Mouse (Mus musculus): ENCODE results near the gene Tmc7.

Tmc7 gene

DNA sequence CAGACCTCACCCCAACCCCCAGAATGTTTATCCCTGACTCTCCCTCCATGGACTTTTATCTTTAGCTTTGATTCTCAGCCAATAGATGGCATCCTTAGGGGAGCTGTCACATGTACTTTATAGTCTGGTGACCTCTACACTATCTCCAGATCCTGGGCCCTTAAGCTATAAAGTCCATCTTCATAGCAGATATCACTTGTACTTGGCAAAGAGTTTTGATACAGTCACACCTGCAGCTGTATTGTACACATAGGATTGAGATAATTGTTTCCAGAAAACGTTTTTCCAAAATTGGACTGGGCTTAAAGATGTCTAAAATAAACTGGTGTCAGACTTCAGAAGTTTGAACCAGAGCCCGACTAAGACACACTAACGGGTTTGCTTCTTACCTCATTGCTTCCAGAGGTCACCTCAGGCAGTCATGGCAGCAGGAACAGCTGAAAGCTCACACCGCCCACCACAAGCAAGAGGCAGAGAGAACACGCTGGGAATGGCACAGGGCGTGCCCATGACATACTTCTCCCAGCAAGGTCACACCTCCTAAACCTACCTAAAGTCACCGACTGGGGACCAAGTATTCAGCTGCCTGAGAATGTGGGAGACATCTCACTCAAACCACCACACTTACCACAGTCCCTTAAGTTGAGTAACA, 84.6 kb downstream of the Tmc7 start:
- DNase-seq (ENCODE audit: low read depth) = no peak

DNA sequence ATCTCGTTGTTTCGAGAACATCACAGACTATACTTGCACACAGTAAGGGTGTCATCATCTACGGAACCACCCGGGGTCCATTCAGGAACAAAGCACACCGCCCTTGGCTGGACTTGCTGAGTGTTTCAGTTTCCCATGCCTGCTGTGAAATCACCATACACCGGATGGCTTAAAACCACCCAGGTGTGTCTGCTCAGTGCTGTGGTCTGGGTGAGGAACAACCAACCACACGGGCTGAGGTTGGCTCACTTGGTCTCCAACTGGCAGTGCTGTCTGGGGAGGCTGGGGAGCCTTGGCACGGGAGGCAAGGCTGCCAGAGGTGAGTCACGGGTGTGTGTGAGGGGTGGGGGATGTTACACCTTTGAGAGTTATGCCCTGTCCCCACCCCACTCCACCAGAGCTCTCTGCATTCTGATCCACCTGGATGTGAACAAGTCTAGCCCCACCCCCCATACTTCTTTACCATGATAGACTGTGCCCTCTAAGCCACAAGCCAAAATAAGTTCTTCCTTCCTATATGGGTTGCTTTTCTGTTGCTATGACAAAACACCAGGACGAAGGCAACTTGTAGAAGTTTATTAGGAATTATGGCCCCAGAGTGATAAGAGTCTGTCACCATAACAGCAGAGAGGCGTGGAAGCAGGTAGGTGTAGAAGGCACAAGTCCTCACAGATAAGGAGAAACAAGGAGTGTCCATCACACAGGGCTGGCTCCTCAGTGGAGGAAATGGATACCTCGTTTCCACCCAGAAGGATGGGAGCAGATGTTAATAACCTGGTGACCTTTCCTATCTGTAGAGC, 85.4 kb downstream of the Tmc7 start:
- DNase-seq (ENCODE audit: low read depth) = no peak

DNA sequence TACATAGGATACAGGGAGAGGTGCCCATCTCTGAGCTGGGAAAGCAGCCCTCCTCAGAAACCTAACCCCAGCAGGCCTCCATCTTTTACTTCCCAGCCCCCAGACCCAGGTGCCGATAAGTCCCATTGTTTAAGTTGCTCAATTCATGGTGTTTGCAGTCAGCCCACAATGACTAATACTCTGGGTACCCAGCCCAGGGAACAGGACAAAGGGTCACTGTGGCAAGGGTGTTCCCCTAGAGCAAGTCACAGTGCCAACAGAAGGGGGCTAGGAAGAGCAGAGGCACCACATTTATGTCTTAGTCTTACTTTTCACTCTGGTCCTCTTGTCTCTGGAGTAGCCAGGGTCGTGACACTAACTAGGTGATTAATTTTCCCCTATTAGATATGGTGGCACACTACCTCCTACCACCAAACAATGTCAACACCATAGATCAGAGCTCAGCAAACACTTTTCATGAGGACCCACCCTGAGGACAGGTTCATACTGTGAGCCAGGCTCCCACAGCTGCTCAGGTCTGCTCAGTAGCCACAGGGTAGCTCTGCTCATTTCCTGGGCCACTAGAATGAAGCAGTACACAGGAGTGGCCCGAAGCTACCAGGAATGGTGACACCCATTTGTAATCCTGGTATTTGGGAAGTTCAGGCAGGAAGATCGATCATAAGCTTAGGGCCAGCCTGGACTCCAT, 89.5 kb downstream of the Tmc7 start:
- DNase-seq (ENCODE audit: low read depth) = no peak

DNA sequence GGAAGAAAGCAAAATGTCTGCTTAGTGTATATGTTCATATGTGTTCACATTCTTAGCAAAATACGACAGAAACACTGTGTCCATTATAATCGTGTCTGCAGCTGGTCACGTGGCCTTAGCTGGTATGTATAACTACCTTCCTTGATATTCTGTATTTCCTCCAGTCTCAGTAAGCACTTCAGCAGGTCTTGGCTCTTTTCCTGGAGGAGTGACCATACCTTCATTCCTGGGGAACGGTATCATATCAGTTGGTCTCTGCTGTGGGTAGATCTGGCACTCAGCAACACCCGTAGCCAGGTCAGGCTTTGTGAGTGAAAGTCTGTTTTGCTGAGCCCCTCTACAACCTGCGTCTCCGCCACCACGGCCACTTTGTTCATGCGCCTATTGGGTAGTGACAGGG, 90.6 kb downstream of the Tmc7 start:
- no peak for DNase-seq (ENCODE audit: low read depth)

DNA sequence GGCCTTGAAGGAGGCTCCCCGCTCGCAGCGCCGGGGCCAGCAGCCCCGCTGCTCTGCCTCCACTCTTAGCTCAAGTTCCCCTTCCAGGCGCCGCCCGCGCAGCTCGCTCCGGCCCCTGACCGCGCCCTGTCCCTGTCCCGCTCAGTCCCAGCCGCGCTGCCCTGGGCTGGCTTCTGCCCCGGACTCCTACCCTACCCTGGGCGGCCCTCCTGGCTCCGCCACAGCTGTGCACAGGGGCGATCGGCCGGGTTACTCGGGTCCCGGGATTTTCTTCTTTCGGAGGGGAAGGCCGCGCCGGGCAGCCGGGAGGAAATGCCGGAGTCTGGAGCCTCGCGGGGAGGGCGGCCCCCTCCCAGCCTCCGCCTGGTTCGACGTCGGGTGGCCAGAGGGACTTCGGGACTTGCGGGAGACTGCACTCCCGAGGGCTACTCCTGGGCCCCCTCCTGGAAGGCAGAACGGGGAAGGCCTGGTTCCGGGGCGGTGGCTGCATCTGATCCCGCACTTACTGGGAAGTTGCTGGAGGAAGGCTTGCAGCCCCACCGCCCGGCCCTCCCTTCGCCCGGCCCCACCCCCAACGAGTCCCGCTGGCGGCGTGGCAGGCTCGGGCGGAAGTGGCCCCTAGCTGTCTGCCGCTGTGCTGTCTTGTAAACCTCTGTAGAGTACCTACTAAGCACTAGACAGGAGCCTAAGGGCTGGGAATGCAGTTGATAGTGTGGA, 92.9 kb downstream of the Tmc7 start, which contains the start of gene Itpripl2:
Itpripl2 (minus strand) TSS at position 545 of the 717 bp plus-strand sequence.
- peak; percentile 57 for DNase-seq (ENCODE audit: low read depth)

DNA sequence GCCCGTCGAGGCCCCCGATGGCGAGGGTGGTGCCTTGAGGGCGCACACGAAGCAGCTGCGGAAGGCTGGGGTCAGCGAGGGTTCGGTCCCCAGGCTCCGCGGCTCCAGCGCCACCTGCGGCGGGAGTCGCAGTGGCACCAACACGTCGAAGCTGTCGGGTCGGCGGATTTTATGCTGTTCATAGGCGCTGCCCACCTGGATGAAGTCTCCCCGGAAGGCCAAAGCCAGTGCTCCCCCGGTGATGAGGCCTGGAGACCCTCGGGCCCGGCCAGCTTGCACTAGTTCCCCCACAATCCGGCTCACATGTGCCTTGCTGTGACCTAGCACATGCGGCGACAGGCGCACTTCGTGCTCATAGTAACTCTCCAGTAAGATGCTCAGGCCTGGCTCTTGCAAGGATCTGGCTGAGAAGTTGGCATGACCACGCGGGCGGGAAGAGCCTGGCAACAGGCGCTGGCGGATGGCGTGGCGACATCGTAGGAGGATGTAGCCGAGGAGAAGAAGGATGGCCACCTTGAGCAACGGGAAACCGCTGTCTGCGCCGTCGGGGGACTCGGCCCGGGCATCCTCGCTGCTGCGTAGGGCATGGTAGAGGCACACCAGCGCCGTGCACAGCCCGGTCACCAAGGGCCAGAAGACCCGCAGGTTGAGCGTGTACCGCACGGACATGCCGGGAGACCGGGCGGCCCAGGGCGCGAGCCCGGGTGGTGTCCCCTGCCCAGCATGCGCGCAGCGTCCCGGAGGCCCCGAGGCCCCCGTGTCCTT, 93.7 kb downstream of the Tmc7 start:
- DNase-seq (ENCODE audit: low read depth) = no peak

DNA sequence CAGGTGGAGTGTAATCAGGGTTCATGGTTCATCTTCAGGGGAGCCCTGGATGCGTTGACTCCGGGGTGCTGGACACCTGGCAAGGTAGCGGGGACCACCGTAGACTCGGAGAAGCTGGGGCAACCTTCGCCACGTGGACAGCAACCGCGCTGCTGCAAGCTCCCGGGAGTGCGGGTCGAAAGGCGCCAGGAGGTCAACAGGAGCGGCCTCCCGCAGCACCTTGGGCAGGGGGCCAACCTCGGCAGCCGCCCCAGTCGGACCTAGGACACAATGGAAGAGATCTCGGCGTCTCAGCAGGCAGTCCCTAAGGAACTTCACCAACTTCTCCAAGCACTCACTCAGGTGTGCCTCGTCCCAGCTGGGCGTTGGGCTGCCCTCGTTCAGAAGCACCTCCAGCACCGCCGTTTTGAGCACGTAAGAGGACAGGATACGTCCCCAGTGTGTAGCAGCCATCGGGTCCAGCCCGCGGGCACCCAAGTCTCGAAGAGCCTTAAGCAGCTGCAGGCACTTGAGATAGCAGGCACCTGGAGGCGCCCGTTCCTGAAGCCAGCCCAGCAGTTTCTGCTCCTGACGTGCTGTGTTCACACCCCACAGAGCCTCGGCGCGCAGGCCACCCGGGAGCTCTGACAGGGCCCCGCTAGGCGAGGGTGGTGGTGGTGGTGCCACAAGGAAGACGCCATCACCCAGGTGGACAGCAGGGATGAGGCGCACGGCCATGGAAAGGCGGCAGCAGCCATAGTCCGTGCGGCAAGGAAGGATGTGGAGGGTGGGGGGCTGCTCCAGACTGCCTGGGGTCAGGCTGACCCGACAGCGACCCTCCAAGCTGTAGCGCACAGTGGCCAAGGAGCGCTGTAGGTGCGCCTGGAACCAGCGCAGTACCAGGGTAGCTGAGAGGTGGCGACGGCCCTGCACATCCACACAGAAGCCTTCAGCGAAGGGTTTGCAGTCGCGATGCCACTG, 94.5 kb downstream of the Tmc7 start:
- DNase-seq (ENCODE audit: low read depth) = no peak

DNA sequence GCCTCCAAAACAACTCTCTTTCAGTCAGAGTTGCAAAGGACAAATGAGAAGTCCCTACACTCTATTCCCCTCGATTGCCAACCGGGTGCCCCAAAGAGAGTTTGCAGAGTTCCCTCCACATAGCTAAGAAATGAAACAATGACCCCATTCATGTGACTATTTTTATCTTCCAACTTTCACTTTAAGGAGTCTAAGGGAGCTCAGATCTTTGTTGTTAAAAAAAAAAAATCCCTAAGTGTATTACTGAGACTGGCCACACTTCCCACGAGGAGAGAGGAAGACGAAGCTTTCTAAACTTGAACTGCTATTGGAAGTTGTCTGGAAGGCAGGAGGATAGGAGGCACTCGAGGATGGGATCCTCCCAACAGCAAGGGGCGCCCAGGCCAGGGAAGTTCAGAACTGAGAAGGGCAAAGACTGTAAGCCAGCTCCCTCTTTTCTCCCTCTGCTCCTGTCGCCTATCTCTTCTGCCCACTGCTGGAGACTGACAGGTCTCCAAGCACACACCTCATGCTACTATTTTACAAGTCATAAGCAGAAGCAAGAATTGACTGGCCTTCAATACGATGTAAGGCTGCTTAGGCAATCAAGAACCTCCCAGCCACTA, 96.4 kb downstream of the Tmc7 start:
- DNase-seq (ENCODE audit: low read depth) = no peak

DNA sequence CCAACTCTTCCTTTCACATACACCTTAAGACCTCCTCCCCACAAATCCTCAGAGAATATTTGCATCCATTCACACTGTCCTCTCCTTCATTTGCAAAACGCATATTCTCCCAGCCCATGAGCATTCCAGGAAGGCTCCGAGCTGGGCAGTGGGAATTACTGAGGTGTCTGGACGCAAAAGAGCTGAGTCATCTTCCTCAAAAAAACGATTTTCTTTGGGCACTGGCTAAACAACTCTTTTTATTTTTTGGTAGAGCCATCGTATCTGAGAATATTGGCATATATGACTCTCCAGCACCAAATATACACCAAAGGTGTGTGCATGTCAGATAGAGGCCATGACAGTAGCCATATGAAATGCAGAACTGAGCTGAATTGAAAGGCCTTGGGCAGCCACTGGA, 97.6 kb downstream of the Tmc7 start:
- DNase-seq (ENCODE audit: low read depth) = no peak

Data from 416B (cell line).